Mouse (Mus musculus): ENCODE data around the gene Cit.

The Cit gene

DNA sequence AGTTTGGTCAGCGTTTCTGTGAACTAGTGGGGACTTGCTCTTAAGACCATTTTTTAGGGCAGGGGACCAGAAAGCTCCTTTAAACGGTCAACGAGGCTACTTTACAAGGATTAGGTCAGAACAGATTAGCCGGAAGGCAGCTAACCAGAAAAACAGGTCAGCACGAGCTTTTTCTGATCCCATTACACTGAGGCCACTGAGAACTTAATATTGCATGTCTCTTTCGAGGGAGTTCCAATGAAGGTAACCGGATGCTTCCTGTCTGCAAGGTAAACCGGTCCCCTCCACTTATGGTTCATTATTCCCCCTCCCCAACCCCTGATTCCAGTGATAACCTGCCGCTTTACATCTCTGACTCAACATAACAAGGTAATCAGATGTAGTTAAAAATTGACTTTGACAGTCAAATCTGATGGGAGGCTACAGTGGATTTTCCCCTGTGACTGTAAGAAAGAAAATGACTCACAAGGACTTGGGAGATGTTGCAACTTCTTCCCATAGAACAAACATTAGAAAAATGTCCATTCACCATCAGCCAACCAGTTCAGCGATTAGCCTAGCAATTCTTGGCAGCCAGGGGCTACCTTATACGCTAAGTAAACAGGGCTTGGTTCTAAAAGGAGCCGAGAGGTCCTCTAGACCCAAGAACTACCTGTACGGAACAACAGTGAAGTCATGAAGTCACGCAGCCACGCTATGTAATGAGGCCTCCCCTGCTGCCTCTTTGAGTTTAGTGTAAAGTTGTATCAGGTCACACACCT lies 164.2 kb downstream of the Cit start:
- DNase-seq (ENCODE audit: low read depth, low spot score) = no peak

DNA sequence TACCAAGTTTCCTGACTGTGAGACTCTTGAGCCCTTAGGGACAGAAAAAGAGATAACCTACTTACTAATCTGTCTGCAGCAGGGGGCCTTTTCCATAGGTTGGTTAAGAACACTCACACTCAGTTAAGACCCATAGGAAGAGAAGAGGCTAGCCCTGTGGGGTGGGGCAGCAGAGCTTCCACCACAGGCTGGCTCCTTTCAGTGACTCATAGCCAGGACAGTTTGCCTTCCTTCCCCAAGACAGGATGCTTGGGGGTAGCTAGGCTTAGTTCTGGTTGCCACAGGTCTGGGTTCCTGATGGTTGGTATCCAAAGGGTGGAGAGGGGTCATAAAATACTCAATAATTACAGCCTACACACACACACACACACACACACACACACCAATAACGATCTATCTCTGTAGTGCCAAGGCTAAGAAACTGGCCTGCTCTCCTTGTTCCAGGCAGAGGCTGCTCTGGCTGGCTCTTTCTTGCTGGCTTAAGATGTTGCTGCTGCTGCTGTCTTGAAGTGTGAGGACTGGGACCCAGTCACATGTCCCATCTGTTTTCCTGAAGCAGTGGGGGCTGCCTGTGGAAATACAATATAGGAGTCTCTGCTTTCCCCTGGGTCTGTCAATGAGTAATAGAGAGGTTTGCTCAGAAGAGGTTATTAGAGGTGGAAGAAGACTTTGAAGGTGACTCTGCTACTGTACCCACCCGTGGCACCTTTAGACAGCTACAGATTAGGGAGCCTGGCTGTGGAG lies 165.0 kb downstream of the Cit start:
- DNase-seq (ENCODE audit: low read depth, low spot score) = no peak

DNA sequence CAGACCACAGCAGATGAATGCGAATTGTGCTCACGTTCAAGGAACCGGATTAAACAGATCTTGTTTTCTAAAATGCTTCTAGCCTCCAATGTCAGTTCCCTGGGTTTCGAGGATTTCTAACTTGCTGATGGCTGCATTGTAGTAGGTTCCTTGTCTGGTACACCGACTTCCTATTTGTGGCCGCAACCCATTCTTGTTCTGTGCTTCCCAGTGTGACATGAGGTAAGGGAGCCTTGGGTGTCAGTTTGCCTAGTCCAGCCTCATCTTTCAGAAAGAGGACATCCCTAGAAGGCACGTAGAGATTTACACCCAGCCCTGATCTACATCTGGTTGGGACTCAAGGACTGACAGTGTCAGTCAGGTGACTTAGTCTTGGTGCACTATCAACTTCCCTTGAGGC lies 166.6 kb downstream of the Cit start:
- no peak for DNase-seq (ENCODE audit: low read depth, low spot score)

DNA sequence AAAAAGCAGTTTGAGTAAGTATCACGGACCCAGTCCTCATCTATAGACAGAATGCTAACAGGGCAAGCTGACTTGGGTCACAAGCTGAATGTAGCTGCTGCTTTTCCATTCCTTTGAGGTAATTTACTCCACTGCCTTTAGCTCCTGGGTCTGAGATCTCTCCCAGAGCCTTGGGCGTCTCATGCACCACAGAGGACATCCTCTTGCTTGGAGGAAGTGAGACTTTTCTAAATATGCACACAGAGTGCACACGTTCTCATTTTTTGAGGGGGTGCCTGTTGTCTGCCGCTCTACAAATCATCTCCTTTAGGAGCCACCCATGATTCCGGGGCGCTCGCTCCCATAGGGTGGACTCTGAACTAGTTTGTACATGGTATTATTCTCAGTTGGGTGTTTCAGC lies 167.4 kb downstream of the Cit start:
- DNase-seq (ENCODE audit: low read depth, low spot score) = no peak

DNA sequence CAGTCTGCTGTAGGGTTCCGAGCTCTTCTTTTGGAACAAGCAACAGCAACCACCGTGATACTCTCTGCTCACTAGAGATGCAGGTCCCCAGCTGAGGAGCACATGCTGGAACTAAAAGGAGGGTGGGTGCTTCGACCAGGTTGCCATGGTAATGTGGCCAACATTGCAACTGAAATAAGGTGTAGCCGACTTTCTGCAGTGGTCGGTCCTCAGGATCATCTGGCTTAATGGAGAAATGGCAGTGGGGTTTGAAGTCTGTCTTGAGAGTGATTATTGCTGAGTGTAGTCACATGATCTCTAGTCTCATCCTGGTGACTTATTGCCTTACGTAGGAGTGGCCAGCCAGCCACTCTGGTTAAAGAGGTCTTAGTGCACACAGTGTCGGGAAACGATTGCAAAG lies 168.7 kb downstream of the Cit start:
- DNase-seq (ENCODE audit: low read depth, low spot score) = no peak

DNA sequence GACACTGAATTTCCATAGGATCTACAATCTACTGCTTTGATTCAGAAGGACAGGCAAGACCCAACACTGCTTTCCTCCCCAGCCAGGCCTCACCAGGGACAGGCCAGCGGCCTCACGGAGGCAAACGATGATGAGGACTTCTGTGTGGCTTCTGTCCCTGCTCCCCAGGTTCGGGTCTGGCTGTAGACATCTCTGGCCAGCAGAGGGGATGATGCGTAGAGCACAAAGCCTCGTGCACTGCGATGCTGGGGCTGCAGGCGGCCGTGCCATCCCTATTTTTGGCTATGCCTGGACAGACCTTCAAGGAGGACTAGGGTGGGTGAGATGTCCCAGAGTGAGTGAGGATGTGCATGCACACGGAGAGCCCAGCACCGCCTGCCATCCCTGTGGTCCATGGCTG lies 169.2 kb downstream of the Cit start:
- DNase-seq (ENCODE audit: low read depth, low spot score) = no peak

DNA sequence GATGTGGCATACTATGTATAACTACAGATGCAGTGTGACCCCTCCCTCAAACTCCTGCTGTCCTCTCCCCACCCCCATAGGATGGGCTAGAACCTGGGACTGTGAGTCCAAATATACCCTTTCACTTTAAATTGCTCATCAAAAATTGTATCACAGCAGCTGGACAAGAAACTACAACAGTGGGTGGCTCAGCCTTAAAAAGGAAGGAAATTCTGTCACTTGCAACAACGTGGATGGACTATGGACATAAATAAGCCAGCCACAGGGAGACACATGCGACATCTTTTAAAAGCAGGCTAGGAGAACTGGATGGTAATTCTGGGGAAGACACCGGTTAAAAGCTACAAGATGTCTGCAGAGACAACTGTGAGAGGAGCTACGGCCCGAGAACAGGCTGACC lies 171.5 kb downstream of the Cit start:
- no peak for DNase-seq (ENCODE audit: low read depth, low spot score)

DNA sequence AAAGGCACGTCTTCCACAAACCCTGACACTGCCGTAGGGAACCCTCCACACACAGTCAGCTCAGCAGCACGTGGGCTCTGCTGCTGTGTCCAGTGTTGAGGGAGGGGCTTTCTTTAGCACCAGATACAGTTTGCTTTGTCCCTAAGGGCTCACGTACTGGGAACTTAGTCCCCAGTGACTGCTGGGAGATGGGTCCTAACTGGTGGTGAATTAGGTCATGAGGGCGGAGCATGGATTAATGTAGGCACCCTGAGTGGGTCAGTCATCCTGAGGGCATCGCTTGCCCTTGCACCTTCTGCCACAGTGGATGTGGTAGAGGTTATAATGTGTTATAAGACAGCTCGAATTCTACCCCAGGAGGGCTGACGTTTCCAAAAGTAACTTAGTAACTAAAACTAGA lies 172.3 kb downstream of the Cit start:
- DNase-seq (ENCODE audit: low read depth, low spot score) = no peak

DNA sequence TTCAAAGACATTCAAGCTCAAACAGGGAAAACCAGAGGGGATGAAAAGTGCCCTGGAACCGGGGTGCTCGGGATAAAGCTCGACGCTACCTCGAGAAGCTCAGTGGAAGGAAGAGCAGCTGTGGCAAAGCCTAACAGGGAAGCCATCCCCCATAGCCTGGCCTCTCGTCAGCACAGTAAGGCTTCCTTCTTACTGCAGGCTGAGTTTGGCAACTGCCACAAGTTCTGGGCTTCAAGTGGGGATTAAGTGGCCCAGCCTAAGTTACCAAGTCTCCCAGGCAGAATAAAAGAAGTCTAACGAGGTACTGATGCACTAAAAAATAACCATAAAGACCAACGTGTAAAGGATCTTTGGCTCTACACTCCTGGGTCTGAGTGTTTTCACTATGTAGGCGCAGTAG lies 173.1 kb downstream of the Cit start:
- DNase-seq (ENCODE audit: low read depth, low spot score) = no peak

DNA sequence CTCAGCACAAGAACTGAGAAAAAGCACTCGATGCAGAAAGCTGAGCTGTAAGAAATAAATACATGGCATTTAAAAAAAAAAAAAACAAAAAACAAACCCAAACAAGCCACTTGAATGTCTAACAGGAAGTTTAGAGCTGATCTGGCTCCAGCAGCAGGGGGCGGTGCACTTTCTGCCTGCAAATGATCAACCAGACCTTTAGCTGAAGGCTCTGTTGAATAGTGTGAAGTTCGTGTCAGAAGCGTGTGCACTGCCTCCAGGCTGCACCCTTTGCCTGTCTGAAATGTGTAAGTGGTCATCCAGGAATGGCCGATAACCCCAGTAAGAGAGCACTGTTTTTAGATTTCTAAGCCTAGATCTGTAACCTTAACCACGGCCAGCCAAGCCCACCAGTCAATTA lies 173.7 kb downstream of the Cit start:
- DNase-seq (ENCODE audit: low read depth, low spot score) = no peak

DNA sequence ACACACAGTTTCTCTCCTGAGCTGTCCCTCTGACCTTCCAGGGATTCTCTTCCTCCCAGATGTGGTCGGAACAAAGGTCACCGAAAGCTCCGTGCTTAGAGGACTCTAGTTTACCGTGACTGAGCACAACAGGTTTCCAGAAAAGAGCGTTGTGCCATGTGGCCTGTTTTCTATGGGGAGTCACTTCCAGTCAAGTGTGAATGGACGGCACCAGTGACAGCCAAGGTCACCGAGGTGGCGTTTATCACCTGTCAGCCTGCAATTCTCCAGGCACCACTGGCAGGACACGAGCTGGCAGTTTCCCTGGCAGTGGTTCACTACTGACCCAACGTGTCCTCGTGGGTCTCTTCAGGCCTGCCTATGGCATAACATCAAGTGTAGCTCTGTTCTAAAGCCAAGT lies 174.3 kb downstream of the Cit start:
- DNase-seq (ENCODE audit: low read depth, low spot score) = no peak

DNA sequence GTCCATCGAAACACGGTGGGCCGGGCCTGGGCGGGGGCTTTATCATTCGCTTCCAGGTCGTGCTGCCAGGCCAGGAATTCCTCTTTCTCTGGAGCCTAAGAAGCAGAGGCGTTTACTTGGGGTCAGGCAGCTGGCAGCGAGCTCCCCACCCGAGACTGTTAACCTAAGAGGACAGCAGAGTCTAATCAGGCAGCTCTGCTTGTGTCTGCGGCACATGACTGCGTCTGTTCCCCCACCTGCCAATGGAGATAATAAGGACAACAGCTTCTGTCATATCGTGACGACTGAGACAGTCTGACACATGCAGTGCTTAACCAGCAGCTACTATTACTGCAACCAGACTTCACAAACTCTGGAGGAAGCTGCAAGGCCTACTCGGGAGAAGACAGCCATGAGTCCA lies 176.5 kb downstream of the Cit start:
- no peak for DNase-seq (ENCODE audit: low read depth, low spot score)

DNA sequence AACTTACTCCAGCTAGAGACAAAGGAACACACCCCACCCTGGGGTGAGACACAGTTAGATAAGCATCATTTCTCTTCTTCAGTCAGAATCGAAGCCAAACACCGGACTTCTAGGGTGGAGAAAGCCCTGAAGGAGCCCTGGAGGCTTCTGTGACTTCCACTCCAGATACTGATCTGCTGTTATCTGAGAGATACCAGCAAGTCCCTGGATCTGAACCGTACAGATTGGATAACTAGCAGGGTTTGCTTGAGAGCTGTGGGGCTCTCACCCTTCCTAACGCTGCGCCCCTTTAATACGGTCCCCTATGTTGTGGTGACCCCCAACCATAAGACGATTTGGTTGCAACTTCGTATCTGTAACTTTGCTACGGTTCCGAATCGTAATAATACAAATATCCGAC lies 177.1 kb downstream of the Cit start:
- DNase-seq (ENCODE audit: low read depth, low spot score) = no peak

DNA sequence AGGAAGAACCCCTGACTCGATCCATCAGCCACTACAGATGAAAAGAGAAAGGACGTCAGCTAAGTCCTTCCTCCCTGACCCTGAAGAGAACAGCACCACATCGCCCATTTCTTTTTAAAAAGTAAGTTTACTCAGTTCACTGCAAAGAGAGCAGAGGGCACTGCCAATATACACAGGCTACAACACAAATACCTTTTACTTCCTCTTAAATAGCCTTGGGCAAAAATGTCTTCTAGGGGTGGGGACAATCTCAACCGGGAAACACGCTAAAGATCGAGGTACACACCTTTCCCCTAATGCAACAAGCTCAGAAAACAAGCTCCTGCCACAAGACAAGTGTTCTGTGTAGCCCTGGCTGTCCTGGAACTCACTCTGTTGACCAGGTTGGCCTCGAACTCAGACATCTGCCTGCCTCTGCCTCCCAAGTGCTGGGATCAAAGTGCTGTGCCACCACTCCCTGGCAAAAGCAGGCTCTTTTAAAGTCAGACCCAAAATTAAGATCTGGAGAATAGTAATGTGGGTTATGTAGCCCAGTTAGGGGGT lies 177.7 kb downstream of the Cit start:
- no peak for DNase-seq (ENCODE audit: low read depth, low spot score)

DNA sequence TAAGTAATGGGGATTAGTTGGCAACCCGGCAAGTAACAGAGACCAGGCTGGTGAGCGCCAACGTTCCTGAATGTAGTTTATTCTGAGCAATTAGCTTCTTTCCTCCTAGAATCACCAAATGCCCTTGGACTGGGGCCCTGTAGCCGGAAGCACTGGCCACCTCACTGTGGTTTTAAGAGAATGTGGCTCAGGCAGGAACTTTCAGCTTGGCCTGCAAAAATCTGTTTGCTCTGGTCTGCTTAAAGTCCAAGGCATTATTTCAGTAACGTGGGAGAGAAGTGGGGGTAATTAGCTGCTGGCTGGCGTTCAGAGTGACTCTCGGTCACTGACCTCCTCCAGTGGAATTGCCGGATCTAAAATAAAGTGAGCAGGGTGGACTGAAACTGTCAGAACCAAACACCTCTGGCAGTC lies 178.2 kb downstream of the Cit start:
- DNase-seq (ENCODE audit: low read depth, low spot score) = no peak

DNA sequence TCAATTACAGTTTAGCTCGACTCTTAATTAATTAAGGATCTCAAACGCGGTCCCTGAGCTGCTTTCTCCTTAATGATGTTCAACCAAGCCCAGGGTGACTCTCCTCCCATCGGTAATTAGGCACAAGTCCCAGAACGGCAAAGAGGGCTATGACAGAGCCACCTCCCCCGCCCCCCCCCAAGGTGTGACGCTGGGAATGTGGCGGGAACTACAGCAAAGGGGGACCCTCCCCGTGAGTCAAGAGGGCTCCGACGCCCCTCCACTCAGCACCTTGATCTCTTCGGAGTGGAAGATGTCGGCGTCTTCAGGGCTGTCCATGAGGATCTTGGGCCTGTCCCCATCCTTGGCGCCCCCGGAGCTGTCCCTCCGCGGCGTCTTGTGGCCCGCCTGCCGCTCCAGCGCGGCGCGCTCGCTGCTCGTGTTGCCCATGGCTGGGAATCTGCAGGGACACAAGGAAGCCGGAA lies 178.8 kb downstream of the Cit start:
- no peak for DNase-seq (ENCODE audit: low read depth, low spot score)

DNA sequence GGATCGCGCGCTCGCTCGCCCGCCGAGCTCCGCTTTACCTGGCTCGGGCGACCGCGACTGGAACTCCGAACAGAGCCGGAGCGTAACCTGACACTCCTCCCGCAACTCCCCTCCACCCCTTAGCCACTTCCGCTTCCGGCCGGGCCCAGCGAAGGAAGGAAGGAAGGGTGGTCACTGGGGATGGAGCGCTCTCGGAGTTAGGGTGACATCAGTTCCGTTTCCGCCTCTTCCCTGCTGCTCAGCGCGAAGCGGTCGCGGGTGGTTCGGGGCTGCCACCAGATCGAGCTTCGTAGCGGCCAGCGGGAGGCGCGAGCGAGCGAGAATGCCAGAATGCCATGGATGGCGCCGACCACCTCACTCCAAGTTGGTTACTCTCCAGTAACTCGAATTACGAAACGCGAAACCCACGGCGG lies 179.3 kb downstream of the Cit start, which contains the start of gene Prkab1:
TSS of gene Prkab1 (minus strand) at position 182 of the 413 bp plus-strand sequence.
- DNase-seq (ENCODE audit: low read depth, low spot score) = peak; percentile 98

DNA sequence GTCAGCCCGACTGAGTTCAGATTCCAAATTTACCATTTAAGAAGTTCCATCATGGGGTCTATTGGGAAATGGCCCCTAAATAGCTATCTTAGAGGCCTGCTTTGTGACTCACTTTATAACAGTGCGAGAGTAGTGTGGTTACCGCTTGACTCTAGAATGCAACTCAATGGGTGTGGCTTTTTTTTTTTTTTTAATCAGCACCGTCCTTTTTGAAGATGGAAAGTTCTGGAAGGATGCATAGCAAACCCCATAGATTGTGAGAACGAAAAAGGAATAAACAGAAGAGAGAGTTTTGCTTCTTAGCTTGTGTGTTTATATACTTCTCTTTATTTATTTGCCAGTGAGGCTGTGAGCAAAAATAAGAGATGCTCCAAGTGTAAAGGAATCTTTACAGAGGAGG lies 181.0 kb downstream of the Cit start:
- no peak for DNase-seq (ENCODE audit: low read depth, low spot score)

DNA sequence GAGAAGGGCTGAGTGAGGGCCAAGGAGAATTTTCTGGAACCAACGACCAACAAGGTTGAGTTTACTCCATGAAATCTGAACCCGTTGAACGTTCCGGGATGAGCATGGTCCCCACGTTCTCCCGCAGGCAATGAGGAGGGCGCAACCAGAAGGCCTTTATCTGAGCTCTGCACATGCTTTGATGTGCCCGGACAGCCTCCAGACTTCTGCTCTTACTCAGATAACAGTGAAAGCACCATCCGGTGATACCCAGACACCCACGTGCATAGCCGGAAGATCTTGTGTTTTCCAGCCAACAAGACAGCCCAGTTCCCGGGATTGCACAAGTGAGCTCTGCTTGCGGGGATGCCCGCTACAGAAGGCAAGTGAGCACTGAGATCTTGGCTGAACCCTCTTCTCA lies 181.5 kb downstream of the Cit start:
- DNase-seq (ENCODE audit: low read depth, low spot score) = no peak

DNA sequence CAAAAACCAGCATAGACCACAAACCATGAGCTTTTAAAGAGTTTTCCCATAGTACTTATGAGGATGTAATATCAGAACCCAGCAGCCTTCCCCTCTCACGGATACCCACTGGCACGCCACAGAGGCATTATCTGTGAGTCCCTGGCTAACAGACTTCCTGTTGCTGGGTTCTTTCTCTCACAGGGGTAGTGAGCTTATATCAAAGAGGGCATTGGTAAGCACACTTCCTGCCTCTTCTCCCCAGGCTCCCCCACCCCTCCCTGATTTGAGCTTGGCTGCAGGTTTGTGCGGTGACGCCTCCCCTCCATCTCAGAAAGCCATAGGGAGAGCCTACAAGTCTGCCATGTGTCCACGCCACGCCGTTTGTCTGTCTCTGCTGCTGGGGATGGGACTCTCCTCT lies 184.0 kb downstream of the Cit start:
- DNase-seq (ENCODE audit: low read depth, low spot score) = no peak

DNA sequence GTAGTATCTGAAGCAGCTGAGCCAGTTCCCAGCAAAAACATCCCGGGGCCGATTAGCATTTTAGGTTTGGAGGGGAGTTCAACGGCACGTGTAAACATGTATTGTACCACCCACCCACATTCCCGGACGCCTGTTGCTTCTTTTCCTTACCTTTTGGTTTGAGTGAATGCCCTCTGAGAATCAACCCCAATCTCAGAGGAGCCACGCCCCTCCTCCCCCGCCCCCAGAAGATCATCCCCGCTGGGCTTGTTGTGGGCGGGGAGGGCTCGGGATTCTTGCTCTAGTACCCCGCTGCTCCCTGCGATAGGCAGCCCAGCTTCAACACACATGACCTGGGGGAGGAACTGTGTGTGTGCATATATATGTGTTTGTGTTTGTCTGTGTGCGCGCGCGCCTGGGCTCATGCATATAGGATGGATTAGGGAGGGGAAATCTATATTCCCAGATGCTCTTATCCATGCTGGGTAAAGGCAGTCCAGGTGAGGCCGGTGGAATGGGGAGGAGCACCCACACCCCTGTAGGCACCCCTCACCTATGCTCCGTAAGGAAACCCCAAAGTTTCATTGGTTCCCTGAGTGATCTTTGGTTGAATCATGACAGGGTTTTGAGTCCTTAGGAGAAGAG lies 185.6 kb downstream of the Cit start:
- no peak for DNase-seq (ENCODE audit: low read depth, low spot score)

DNA sequence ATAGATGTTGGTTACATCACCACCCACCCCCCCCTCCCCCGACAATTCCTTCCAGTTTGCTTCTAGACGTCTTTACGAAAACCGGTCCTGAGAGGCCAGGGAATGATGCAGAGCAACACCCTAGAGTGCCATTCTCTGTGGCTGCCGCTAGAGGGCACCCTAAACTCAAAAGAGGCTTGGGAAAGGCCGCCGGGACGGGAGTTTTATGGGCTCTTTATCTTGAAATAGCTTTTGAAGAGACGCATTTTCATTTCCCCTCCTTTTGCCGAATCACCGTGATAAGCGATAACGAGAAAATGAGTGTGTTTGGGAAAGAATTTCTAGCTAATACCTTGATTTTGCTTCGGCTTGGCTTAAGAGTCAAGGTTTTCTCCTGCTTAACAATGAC lies 186.1 kb downstream of the Cit start:
- peak; percentile 79 for DNase-seq (ENCODE audit: low read depth, low spot score)

DNA sequence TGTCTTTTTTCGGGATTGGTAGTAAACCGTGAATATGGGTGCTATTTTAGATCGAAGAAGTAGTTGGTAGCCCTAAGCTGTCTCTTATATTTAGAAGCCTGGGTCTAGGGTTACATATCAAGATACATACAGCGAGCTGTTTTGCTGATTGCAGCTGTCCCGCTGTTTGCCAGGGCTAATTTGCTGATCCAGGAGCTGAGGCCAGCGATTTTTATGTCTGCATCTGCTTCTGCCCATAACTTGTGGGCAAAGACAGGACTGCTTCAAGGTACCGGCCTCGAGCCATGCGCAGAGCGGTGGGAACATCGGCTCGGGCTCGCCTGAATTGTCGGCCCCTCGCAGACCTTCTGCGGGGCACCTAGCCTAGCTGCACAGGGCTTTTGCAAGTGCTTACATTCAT lies 191.4 kb downstream of the Cit start:
- DNase-seq (ENCODE audit: low read depth, low spot score) = no peak

Data from ES-CJ7 (cell line).